Mouse (Mus musculus) lung, adult 2 months (tissue): Measurements from ENCODE around the gene Tgm3. TPM values are rescaled to one million over a fixed set of nuclear protein-coding genes. Genes with fewer than 3 reads are reported as not detected.

ENCODE experiments used
- DNase-seq: peaks from one replicate; pipeline ENCODE4 v3.0.0; 2022
- H3K4me1 ChIP-seq: fragments of 200-500 bp; 2 replicates; pipeline ENCODE4 v1.6.1; 2011; ENCODE audit warnings: low read length; ENCODE audit not compliant: control insufficient read depth, insufficient read depth
- H3K4me3 ChIP-seq: fragments of 200-500 bp; replicated peaks from 2 replicates; pipeline ENCODE3; 2011; ENCODE audit warnings: low read depth, mild to moderate bottlenecking, control low read depth, low read length; ENCODE audit errors: extremely low read depth
- CTCF ChIP-seq: fragments of 200-500 bp; IDR thresholded peaks from 2 replicates; pipeline ENCODE4 v1.5.1; 2011; ENCODE audit warnings: mild to moderate bottlenecking, low read length, control low read depth; ENCODE audit not compliant: insufficient read depth
- POLR2A ChIP-seq: fragments of 200-500 bp; IDR thresholded peaks from 2 replicates; pipeline ENCODE4 v1.6.1; 2011; ENCODE audit warnings: low read depth, mild to moderate bottlenecking, control low read depth, low read length, borderline replicate concordance; ENCODE audit errors: extremely low read depth
- WGBS: fragments of 180-500 bp; shearing (Covaris S2); methylation state at CpG from one replicate; pipeline ENCODE4 v1.1.7; 2018; 5-methylcytosine and 5-hydroxymethylcytosine counted together
- polyA plus RNA-seq: library from polyadenylated mRNA; depleted of rRNA; stranded (reverse); fragments of >200 nt; gene quantifications from 2 replicates; pipeline ENCODE4 v1.2.3, GENCODE M21; 2012

Gene Tgm3
- polyA plus RNA-seq, 1 experiment = 83.3 TPM

DNA sequence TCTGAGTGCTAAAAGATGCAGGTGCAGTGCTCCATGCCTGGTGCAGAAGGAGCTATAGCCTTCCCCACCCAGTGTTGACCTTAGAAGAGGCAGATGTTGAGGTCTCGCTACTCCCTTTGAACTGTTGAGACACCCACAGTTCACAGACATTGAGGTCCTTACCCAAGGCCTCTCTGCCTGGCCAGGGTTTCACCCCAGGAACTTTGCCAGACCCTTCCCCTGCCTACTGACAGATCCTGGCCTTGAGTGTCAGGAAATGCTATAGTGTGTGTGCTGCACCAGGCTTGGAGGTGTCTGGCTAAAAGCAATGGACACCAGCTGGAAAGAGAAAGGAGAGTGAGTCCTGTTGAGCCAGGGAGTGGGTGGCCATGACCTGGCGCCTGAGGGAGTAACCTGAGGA, 3.0 kb downstream of the Tgm3 start:
- H3K4me1 ChIP-seq = no peaks in the 10 kb centered on the region
- H3K4me3 ChIP-seq = no peak overlapping the region
- 76% methylated on average over 2 of the region's 2 CpGs for WGBS
- DNase-seq = no peak
- TF ChIP-seq CTCF (no peak), POLR2A (no peak)

DNA sequence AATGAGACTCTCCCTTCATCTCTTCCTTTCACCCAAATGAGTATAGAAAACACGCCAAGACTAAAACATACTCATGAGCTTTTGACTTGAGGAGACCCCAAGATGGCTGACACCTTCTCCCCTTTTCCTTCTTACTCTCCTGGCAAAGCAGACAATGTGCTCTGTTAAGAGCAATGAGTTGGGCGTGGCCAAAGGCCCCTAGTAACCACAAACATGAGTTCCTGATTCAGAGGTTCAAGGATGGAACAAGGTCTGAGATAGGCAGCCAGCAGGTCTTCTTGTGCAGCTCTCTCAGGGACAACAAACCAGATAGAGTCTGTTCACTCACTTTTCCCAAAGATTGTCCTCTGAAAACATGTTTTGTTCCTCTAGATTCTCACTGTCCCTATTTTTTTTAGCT, 5.9 kb downstream of the Tgm3 start:
- H3K4me1 ChIP-seq = no peaks in the 10 kb centered on the region
- no peak for DNase-seq
- TF ChIP-seq POLR2A (no peak), CTCF (no peak)
- 77% methylated on average over 2 of the region's 2 CpGs for WGBS
- no peak overlapping the region for H3K4me3 ChIP-seq

DNA sequence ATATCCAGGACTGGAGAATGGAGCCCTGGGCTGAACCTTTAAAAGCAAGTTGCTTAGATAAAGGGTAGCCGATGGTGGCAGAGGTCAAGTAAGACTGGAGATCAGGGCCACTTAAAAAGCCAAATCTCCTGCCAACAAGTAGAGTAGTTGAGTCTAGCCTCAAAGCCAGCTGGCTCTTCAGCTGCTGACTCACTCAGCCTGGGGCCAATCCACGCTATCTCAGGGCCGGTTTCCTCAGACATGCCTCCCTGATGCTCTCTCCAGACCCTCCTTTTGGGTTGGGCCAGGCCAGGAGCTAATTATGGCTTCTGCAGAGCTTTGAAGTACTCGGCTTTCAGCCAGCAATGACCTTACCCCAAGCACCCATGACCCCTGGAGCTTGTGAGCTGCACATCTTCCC, 15.7 kb downstream of the Tgm3 start:
- H3K4me1 ChIP-seq = no peaks in the 10 kb centered on the region
- no peak overlapping the region for H3K4me3 ChIP-seq
- WGBS = 48% methylated on average over 4 of the region's 4 CpGs
- no peak for DNase-seq
- TF ChIP-seq POLR2A (no peak), CTCF (no peak)

DNA sequence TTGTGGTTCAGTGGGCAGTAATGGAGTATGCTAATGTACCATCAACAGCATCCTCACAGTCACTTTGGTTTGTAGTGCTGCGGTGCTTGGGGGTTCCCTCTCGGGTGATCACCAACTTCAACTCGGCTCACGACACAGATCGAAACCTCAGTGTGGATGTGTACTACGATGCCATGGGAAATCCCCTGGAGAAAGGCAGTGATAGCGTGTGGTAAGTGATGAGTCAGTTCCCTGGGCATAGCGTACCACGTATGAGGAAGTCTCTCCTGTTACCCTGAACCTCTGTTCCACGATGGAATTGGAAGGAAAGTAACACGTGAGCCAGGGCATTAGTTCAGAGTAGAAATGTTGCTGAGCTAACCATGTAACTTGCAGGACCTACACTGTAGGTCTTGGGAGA, 17.7 kb downstream of the Tgm3 start:
- Histone ChIP-seq H3K4me1 (no peaks in the 10 kb centered on the region), H3K4me3 (no peak overlapping the region)
- TF ChIP-seq POLR2A = no peak
- no peak for TF ChIP-seq CTCF
- WGBS = 80% methylated on average over 11 of the region's 11 CpGs
- DNase-seq = no peak

DNA sequence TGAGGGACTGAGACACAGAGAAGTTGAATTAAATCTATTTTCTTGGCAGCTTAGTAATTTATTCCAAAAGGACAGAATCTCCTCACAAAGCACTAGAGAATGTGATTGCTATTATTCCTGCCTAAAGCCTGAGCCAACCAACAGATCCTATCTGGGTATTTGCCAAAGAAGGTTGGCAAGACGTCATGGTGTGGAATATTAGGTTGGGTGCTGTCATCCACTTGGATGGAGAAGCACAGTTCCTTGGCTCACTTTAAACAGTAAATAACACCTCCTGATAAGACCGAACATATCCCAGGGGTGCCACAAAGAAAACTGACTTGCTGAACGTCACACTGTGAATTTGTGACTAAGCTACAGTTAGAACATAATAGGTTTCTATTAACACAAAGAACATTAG, 20.5 kb downstream of the Tgm3 start:
- TF ChIP-seq POLR2A = no peak
- TF ChIP-seq CTCF = no peak
- Histone ChIP-seq H3K4me1 (no peaks in the 10 kb centered on the region), H3K4me3 (no peak overlapping the region)
- WGBS = 49% methylated on average over 3 of the region's 3 CpGs
- DNase-seq = no peak

DNA sequence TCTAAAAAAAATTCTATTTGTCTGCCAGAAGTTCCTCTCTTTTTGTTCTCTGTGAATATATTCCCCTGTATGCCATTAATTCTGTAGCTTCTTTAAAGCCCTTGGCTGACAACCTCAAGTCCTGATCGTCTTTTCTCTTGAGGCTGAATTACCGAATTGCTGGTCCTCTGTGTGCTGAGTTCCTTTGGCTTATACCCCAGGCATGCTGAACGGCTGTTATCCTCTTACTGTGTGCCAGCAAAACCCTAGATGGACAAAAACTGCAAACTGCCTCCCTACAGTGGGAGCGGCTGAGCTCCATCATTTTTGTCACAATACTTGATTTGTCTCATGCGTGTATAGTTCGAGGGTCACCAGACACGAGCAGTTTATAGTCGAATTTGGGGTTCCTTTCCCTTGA, 24.7 kb downstream of the Tgm3 start:
- Histone ChIP-seq H3K4me3 (no peak overlapping the region), H3K4me1 (no peaks in the 10 kb centered on the region)
- no peak for TF ChIP-seq POLR2A
- no peak for TF ChIP-seq CTCF
- no peak for DNase-seq
- 67% methylated on average over 8 of the region's 8 CpGs for WGBS

DNA sequence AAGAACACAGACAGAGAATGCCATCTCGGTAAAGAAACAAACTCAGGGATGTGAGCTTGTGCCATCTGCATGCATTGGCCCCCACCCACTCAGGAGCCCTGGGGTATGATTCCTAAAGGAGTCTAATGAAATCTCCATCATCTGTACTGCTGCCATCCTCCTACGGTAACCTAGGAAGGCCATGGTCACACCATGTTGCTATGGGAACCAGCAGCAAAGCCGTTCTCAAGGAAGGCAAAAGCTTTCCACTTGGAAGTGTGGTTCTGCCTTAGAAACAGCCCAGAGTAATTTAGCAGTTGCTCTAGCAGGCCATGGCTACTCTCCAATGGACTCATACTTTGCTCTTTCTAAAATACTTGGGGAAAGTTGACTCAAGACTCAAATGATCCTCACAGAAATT, 26.8 kb downstream of the Tgm3 start:
- DNase-seq = no peak
- H3K4me3 ChIP-seq = no peak overlapping the region
- no peaks in the 10 kb centered on the region for H3K4me1 ChIP-seq
- 62% methylated on average over 3 of the region's 3 CpGs for WGBS
- TF ChIP-seq CTCF (no peak), POLR2A (no peak)

DNA sequence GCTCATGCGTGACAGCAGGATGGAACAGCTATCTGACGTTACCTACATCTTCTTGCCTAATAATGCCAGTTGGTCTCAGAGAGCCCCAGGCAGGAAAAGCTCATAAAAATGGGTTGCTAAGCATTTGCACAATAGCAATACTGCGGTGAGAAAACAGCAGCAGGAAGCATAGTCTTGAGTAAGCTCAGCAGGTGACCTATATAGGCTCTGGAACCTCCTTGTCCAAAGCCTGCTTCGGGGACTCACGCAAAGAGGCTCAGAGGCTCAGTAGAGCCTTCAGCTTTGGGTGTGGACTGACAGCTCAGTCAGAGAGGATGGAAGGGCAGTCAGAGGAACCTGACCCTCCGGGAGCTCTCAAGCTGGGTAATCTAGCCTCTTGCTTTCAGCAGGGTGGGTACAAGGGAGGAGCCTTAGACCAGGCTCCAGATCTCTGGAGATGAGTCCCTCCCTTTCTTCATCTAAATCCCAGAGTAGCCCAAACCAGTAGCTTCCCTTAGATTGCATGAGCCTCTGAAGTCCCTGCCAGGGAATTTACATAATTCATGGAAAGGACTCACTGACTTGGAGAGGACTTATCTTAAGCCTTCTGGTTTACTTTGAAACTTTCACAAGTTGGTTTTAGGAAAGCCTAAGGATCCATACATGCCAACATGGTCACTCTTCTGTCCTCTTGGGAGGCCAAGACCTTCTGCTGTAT, 28.2 kb downstream of the Tgm3 start:
- TF ChIP-seq POLR2A (no peak), CTCF (no peak)
- 74% methylated on average over 6 of the region's 6 CpGs for WGBS
- DNase-seq = no peak
- H3K4me3 ChIP-seq = no peak overlapping the region
- H3K4me1 ChIP-seq = no peaks in the 10 kb centered on the region

DNA sequence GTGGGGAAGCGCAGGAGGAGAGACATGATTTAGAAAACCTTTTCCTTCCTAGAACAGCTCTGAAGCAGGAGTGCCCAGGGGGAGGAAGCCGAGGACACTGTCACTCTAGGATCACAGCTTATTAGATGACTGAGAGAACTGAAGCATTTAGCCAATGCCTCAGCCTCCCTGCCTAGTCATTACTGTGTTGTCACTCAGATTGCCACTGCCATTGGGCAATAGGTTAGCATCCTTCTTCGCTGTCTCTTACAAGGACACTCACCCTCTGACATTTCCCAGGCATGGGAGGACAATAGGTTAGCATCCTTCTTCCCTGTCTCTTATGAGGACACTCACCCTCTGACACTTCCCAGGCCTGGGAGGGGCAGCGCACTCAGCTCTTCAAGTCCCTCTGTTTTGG, 31.7 kb downstream of the Tgm3 start:
- no peak for DNase-seq
- 86% methylated on average over 4 of the region's 4 CpGs for WGBS
- H3K4me1 ChIP-seq = no peaks in the 10 kb centered on the region
- no peak for TF ChIP-seq POLR2A
- TF ChIP-seq CTCF = no peak
- no peak overlapping the region for H3K4me3 ChIP-seq

DNA sequence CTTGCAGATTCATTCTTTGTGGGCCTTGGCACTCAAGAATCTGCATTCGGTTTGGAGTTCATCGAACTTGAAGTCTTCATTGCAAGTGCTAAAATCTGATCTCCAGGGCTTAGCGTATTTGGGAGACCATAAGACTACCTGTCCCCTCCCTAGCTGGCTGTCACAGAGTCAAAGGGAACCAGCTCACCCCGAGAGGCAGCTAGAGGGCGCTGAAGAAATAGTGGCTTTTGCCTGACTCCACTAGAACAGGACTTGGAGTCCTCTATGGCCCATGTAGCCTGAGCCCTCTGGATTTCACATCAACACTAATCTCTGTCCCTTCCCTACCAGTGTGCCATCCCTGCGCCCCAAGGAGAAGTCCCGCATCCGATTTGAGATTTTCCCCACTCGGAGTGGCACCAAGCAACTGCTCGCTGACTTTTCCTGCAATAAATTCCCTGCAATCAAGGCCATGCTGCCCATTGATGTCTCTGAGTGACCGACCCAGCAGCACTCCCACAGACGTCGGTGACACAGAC, 35.8 kb downstream of the Tgm3 start:
- 79% methylated on average over 13 of the region's 13 CpGs for WGBS
- no peak overlapping the region for H3K4me3 ChIP-seq

More for the DNA sequence above, 35.8 kb downstream of the Tgm3 start:
- DNase-seq = no peak
- no peak for TF ChIP-seq POLR2A
- TF ChIP-seq CTCF = no peak
- no peaks in the 10 kb centered on the region for H3K4me1 ChIP-seq
